Mouse (Mus musculus) forebrain, embryonic 12.5 days (tissue): ENCODE data around the gene Dph2. TPM values are rescaled to one million over a fixed set of nuclear protein-coding genes. Genes with fewer than 3 reads are reported as not detected.
A peak's percentile ranks its signal among the peaks of the same experiment; 100 is the strongest.

Experiments
- ATAC-seq: fragments of 200-750 bp; cut with Nextera tagmentation; 2 replicates; pipeline ENCODE4 v1.8.0; 2017; ENCODE audit warnings: moderate TSS enrichment; ENCODE audit not compliant: low FRiP score
- H3K27ac ChIP-seq: fragments of 300-500 bp; sonication (generic); 2 replicates; pipeline ENCODE4 v1.5.1; 2016; ENCODE audit warnings: mild to moderate bottlenecking
- H3K27me3 ChIP-seq: fragments of 300-500 bp; sonication (generic); 2 replicates; pipeline ENCODE4 v1.6.1; 2016; ENCODE audit warnings: mild to moderate bottlenecking
- H3K36me3 ChIP-seq: fragments of 300-500 bp; sonication (generic); replicated peaks from 2 replicates; pipeline ENCODE4 v1.6.1; 2016; ENCODE audit warnings: mild to moderate bottlenecking
- H3K4me1 ChIP-seq: fragments of 300-500 bp; sonication (generic); 2 replicates; pipeline ENCODE4 v1.6.1; 2016
- H3K4me2 ChIP-seq: fragments of 300-500 bp; sonication (generic); 2 replicates; pipeline ENCODE4 v1.6.1; 2016; ENCODE audit warnings: mild to moderate bottlenecking, moderate library complexity
- H3K4me3 ChIP-seq: fragments of 300-500 bp; sonication (generic); replicated peaks from 2 replicates; pipeline ENCODE4 v1.5.1; 2016; ENCODE audit warnings: mild to moderate bottlenecking
- H3K9ac ChIP-seq: fragments of 300-500 bp; sonication (generic); 2 replicates; pipeline ENCODE4 v1.6.1; 2016; ENCODE audit warnings: mild to moderate bottlenecking
- H3K9me3 ChIP-seq: fragments of 300-500 bp; sonication (generic); 2 replicates; pipeline ENCODE4 v1.6.1; 2016
- WGBS: fragments of 180-500 bp; shearing (Covaris S2); methylation state at CpG from one replicate; pipeline ENCODE4 v1.1.7; 2016; 5-methylcytosine and 5-hydroxymethylcytosine counted together
- polyA plus RNA-seq: library from polyadenylated mRNA; unstranded; fragments of >200 nt; fragmentation: Nextera tagmentation; extraction: Ambion mirVana; gene quantifications from 2 replicates; pipeline ENCODE4 v1.2.1, GENCODE M21; 2016

Gene Dph2
- 26.7 and 27.0 TPM in 2 replicates for polyA plus RNA-seq

GRCm38 (mm10) chr4:117891738-117892161, at the start of gene Dph2:
Gene Dph2 (minus strand): TSS chr4:117892032.
- Histone ChIP-seq H3K27ac (no peak within 1 kb of the TSS), H3K36me3 (peaks cover 49% of the 10 kb centered on the region), H3K4me2 (peak within 1 kb of the TSS; percentile 82), H3K9ac (peak within 1 kb of the TSS; percentile 54), H3K9me3 (no peaks in the 10 kb centered on the region), H3K27me3 (no peaks in the 10 kb centered on the region), H3K4me1 (peaks cover 18% of the 10 kb centered on the region), H3K4me3 (peak within 1 kb of the TSS; percentile 75)
- under 1% methylated on average over 21 of the region's 21 CpGs for WGBS
- ATAC-seq = peak; percentile 81

DNA sequence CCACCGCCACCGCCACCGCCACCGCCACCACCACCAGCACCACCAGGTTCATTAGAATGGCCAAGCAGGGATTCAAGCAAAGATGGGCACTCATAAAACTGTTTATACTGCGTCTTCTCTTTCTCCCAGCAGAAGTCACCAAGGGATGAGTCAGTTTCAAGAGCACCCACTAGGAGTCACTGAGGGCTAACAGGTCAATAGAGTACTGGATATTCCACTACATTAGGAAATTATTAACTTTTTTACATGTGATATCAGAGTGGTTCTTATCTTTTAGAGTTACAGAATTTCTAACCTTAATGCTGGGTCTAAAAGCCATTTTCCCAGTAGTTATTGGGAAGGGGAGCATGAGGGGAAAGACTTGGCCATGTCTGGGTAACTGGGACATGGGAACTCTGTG, 45.1 kb upstream of the Dph2 start:
- Histone ChIP-seq H3K36me3 (peaks cover 13% of the 10 kb centered on the region), H3K4me1 (no peaks in the 10 kb centered on the region), H3K4me3 (no peak overlapping the region), H3K9me3 (no peaks in the 10 kb centered on the region), H3K9ac (no peak overlapping the region), H3K27ac (no peak overlapping the region), H3K4me2 (no peak overlapping the region), H3K27me3 (no peaks in the 10 kb centered on the region)
- no peak for ATAC-seq
- 95% methylated on average over 5 of the region's 5 CpGs for whole genome bisulfite sequencing

DNA sequence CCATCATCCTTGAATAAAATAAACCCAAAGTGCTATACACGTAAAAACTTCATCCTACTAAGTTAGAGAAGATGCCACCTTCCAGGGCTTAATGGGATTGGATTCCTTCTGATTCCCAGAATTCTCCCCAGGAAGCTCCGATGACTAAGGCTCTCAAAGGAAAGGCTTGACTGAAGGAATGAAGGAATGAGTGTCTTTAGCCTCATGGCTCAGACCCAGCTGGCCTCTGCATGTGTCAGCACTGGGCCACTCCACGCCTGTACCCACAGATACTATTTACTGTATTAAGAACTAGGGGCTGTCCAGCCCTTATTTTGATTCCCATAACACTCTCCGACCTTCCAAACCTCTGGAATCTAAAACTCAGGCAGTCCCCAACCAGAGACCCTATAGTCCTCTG, 42.2 kb upstream of the Dph2 start:
- Histone ChIP-seq H3K27me3 (peaks cover 19% of the 10 kb centered on the region), H3K4me3 (no peak overlapping the region), H3K9ac (no peak overlapping the region), H3K4me2 (no peak overlapping the region), H3K36me3 (peaks cover 3% of the 10 kb centered on the region), H3K9me3 (no peaks in the 10 kb centered on the region), H3K27ac (no peak overlapping the region), H3K4me1 (peaks cover 9% of the 10 kb centered on the region)
- ATAC-seq = no peak
- 90% methylated on average over 4 of the region's 4 CpGs for WGBS

DNA sequence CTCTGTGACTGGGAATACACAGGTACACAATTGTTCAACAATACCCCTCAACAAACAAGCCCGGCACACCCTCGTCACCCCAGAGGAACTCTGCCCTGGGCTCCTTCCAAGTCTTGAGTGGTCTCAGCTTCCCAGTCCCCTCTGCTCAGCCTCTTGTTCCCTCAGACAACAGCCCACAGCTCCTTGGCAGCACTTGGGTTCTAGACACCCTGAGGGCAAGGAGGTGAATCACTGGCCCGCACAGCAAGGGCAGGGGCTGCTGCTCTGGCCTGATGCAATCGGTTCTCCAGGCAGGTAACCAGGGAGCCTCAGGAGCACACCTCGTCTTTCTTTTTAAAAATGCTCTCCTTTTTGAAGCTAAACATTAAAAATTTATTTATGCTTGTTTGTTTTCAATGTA, 41.4 kb upstream of the Dph2 start:
- WGBS = 87% methylated on average over 5 of the region's 5 CpGs

GRCm38 (mm10) chr4:117929391-117929881, 37.6 kb upstream of the Dph2 start, which contains the start of gene Artn:
Gene Artn (minus strand): TSS chr4:117929763.
- peaks cover 35% of the 10 kb centered on the region for H3K4me1 ChIP-seq
- H3K4me2 ChIP-seq = peak within 1 kb of the TSS; percentile 72
- under 1% methylated on average over 33 of the region's 33 CpGs for whole genome bisulfite sequencing
- H3K27me3 ChIP-seq = peaks cover 65% of the 10 kb centered on the region
- H3K27ac ChIP-seq = no peak within 1 kb of the TSS
- peak; percentile 22; the same call in 1 of the 2 replicates for ATAC-seq
- peak within 1 kb of the TSS; percentile 34 for H3K4me3 ChIP-seq
- H3K36me3 ChIP-seq = peaks cover 3% of the 10 kb centered on the region; the same call in 1 of the 2 replicates
- peak within 1 kb of the TSS; percentile 36; the same call in 1 of the 2 replicates for H3K9ac ChIP-seq
- no peaks in the 10 kb centered on the region for H3K9me3 ChIP-seq

More for the DNA sequence above, 41.4 kb upstream of the Dph2 start:
- ATAC-seq = no peak
- Histone ChIP-seq H3K4me3 (no peak overlapping the region), H3K4me1 (peaks cover 16% of the 10 kb centered on the region), H3K9me3 (no peaks in the 10 kb centered on the region), H3K27ac (no peak overlapping the region), H3K4me2 (no peak overlapping the region), H3K36me3 (peaks cover 3% of the 10 kb centered on the region), H3K9ac (no peak overlapping the region), H3K27me3 (peaks cover 27% of the 10 kb centered on the region)

DNA sequence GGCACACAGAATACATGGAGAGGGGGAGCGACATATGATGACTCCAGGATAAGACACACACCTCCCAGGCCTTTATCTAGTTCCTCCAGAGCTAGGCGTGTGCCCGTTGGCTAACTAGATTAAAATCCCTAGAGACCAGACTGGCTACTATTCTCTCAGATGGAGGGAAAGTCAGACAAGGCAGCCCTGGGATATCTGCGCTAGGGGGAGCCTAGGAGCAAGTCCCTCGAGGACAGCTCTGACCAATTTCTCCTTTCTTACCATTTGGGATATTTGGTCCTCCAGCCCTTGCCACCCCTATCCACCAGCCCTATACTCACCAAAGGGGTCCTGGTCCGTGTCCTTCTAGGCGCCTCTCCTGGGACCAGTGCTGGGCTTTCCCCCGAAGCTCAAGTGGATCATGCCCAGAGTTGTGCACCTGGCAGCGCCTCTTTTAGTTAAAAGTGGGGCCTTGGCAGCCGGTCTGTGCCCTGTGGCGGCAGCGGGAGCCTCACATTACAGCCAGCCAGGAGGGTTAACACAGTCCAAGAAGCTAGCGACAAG, 36.9 kb upstream of the Dph2 start:
- Histone ChIP-seq H3K4me2 (peak overlapping the region; percentile 72), H3K4me3 (peak overlapping the region; percentile 34), H3K36me3 (peaks cover 3% of the 10 kb centered on the region; the same call in 1 of the 2 replicates), H3K9me3 (no peaks in the 10 kb centered on the region), H3K27me3 (peaks cover 72% of the 10 kb centered on the region), H3K27ac (no peak overlapping the region), H3K4me1 (peaks cover 35% of the 10 kb centered on the region), H3K9ac (peak overlapping the region; percentile 36; the same call in 1 of the 2 replicates)
- ATAC-seq = no peak
- 4% methylated on average over 13 of the region's 13 CpGs for WGBS

DNA sequence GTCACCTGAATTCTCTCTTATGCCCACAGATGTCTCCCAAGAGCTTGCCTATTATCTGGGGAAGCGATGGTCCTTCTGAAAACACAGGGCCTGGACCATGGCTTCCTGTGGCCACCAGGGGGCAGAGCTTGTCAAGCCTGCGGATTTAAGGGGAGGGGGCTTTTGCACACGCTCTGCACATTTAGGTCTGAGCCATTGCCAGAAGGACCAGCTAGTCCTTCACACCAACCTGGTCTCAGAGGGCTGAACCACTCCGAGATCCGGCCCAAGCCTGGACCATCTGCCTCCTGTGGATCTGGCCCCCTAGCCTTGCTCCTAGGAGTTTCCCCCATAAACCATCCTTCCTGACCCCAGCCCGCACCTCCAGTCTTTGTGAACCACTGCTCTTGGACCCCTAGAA, 36.4 kb upstream of the Dph2 start:
- peaks cover 77% of the 10 kb centered on the region for H3K27me3 ChIP-seq
- H3K36me3 ChIP-seq = peaks cover 3% of the 10 kb centered on the region; the same call in 1 of the 2 replicates
- H3K9ac ChIP-seq = no peak overlapping the region
- no peak overlapping the region for H3K4me3 ChIP-seq
- H3K4me1 ChIP-seq = peaks cover 35% of the 10 kb centered on the region
- ATAC-seq = no peak
- WGBS = 9% methylated on average over 6 of the region's 6 CpGs
- H3K9me3 ChIP-seq = no peaks in the 10 kb centered on the region
- no peak overlapping the region for H3K27ac ChIP-seq
- no peak overlapping the region for H3K4me2 ChIP-seq

DNA sequence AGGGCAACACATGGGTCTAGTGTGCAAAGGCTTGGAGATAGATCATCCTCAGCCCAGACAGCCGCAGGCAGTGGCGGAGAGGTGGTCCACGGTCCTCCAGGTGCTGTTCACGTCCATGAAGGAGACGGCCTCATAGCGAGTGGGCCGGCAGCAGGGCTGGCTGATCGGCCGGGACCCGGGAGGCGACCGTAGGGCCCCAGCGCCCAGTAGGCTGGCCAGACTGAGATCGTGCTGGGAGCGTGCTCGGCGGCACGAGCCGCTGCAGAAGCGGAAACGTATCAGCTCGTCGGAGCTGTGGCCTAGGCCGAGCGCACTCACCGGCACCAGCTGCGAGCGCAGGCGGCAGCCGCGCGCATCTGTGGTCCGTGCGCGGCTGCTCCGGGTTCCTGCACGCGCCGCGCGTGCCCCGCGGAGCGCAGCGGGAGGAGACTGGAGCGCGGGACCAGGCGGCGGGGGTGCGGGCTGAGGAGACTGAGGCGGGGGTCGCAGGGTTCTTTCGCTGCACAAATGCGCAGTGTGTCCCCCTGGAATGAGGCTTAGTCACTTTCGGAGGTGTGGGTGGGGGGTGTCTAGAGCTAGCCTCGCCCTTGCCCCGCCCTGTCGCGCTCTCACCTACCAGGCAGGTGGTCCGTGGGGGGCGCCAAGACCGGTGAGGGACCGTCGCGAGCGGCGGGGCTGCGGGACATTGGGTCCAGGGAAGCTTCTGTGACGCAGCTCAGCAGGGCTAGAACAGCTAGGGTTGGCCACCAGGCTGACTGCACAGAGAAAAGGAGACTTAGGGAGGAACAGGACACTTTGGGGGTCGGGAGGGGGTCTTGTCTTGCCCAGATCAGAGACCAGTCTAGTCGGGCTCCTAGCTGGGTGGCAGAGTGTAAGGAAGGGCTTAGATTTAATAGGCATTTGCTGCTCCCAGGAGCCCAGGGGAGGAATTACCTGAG, 35.0 kb upstream of the Dph2 start:
- 1% methylated on average over 71 of the region's 71 CpGs for WGBS
- H3K4me2 ChIP-seq = peak overlapping the region; percentile 88
- no peak overlapping the region for H3K27ac ChIP-seq
- no peaks in the 10 kb centered on the region for H3K36me3 ChIP-seq
- peak; percentile 77 for ATAC-seq
- H3K9ac ChIP-seq = peak overlapping the region; percentile 49
- peak overlapping the region; percentile 49 for H3K4me3 ChIP-seq
- no peaks in the 10 kb centered on the region for H3K9me3 ChIP-seq
- peaks cover 83% of the 10 kb centered on the region for H3K27me3 ChIP-seq
- H3K4me1 ChIP-seq = peaks cover 35% of the 10 kb centered on the region

DNA sequence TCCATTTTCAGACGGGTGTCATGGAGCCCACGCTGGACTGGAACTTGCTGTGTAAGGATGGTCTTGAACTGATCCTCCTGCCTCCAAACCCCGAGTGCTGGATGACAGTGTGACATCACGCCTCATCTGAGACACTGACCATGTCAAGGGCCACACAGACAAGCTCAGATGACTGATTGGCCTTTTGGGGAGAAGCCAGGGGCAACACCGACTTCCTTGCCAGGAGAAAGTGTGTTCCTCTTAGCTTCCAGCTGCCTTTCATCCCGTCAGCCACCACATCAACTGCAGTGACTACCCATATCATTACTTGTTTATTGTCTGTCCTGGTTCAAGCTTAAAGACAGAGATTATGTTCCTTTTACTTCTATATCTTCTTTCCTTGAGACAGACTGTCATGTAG, 33.1 kb upstream of the Dph2 start:
- H3K27me3 ChIP-seq = peaks cover 72% of the 10 kb centered on the region
- no peaks in the 10 kb centered on the region for H3K9me3 ChIP-seq
- H3K4me2 ChIP-seq = no peak overlapping the region
- no peak for ATAC-seq
- no peak overlapping the region for H3K27ac ChIP-seq
- H3K4me3 ChIP-seq = no peak overlapping the region
- H3K4me1 ChIP-seq = peaks cover 35% of the 10 kb centered on the region
- 69% methylated on average over 4 of the region's 6 CpGs for WGBS
- H3K9ac ChIP-seq = no peak overlapping the region
- H3K36me3 ChIP-seq = no peaks in the 10 kb centered on the region

GRCm38 (mm10) chr4:117923450-117923849, 31.6 kb upstream of the Dph2 start:
- H3K27ac ChIP-seq = no peak overlapping the region
- peaks cover 58% of the 10 kb centered on the region for H3K27me3 ChIP-seq
- H3K9ac ChIP-seq = no peak overlapping the region
- 59% methylated on average over 2 of the region's 2 CpGs for WGBS
- no peak overlapping the region for H3K4me2 ChIP-seq
- no peak overlapping the region for H3K4me3 ChIP-seq
- no peaks in the 10 kb centered on the region for H3K9me3 ChIP-seq
- H3K4me1 ChIP-seq = peaks cover 21% of the 10 kb centered on the region
- no peak for ATAC-seq
- H3K36me3 ChIP-seq = no peaks in the 10 kb centered on the region

DNA sequence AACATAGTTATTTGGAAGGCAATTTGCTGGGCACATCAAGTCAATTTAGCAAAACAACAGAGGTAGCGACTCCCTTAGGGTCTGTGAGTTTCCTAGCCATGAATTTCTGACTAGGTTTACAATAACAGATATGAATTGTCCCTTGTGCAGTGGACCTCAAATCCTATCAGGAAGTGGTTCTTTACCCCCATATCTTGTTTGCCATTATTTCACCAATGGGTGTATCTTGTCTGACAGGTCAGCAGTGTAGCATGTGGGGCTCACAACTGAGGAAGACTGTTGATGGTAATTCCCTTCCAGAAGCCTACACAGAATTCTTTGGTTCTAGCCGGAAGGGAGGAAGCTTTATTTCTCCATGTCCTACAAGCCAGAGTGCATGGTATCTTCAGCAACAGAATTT, 29.5 kb upstream of the Dph2 start:
- Histone ChIP-seq H3K36me3 (no peaks in the 10 kb centered on the region), H3K27me3 (peaks cover 37% of the 10 kb centered on the region), H3K4me3 (no peak overlapping the region), H3K4me1 (peaks cover 3% of the 10 kb centered on the region), H3K4me2 (no peak overlapping the region), H3K9ac (no peak overlapping the region), H3K9me3 (no peaks in the 10 kb centered on the region), H3K27ac (no peak overlapping the region)
- no peak for ATAC-seq
- WGBS = 88% methylated on average over 2 of the region's 2 CpGs

GRCm38 (mm10) chr4:117918762-117919161, 26.9 kb upstream of the Dph2 start:
- 90% methylated on average over 5 of the region's 5 CpGs for WGBS
- H3K9me3 ChIP-seq = no peaks in the 10 kb centered on the region
- no peak overlapping the region for H3K27ac ChIP-seq
- H3K4me1 ChIP-seq = peaks cover 13% of the 10 kb centered on the region
- H3K27me3 ChIP-seq = peaks cover 11% of the 10 kb centered on the region
- ATAC-seq = no peak
- H3K36me3 ChIP-seq = no peaks in the 10 kb centered on the region
- no peak overlapping the region for H3K4me3 ChIP-seq
- no peak overlapping the region for H3K9ac ChIP-seq
- no peak overlapping the region for H3K4me2 ChIP-seq
